Mouse (Mus musculus): Measurements from ENCODE around the gene Ak5. TPM values are rescaled to one million over a fixed set of nuclear protein-coding genes. Genes with fewer than 3 reads are reported as not detected.
A peak's percentile ranks its signal among the peaks of the same experiment; 100 is the strongest.

The Ak5 gene
- polyA plus RNA-seq, 1 experiment from 2014 or later, result 3.1 TPM

DNA sequence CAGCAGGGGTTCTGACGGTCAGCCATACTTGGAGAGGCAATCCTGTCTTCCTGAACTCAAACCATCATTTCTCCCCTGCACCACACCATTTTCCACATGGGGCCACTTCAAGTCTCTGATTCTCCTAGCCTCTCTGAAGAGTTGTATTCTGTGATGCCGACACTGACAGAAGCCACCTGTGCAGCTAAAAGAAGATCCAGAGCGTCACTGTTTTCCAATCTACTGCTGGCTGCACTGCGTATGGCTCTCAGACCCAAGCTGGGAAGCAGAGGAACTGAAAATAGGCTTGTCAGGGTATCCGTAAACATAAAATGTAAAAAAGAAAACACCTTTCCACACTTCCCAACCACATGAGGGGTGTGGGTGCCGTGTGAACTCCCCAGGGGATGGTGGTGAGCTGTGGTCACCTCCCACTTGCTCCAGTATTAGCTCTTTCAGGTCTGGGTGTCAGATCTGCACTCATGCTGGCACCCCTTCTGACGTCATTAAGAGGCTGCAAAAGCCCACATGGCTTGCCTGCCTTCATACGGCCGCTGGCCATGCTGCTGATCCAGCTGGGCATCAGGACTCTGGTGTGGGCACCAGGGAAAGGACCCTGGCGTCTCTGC, 88.1 kb downstream of the Ak5 start:
- H3K9ac ChIP-seq, result no peak overlapping the region
- no peak overlapping the region for H3K4me2 ChIP-seq
- H3K4me1 ChIP-seq, result no peaks in the 10 kb centered on the region
- no peaks in the 10 kb centered on the region for H3K27me3 ChIP-seq (replicated peaks)
- WGBS, result 52% methylated on average over 10 of the region's 10 CpGs
- no peaks in the 10 kb centered on the region for H3K36me3 ChIP-seq
- H3K9me3 ChIP-seq, result no peaks in the 10 kb centered on the region
- no peak overlapping the region for H3K4me3 ChIP-seq (replicated peaks)
- H3K27ac ChIP-seq, result no peak overlapping the region
- no peak for ATAC-seq (ENCODE audit: insufficient read depth, low FRiP score, low read depth)

DNA sequence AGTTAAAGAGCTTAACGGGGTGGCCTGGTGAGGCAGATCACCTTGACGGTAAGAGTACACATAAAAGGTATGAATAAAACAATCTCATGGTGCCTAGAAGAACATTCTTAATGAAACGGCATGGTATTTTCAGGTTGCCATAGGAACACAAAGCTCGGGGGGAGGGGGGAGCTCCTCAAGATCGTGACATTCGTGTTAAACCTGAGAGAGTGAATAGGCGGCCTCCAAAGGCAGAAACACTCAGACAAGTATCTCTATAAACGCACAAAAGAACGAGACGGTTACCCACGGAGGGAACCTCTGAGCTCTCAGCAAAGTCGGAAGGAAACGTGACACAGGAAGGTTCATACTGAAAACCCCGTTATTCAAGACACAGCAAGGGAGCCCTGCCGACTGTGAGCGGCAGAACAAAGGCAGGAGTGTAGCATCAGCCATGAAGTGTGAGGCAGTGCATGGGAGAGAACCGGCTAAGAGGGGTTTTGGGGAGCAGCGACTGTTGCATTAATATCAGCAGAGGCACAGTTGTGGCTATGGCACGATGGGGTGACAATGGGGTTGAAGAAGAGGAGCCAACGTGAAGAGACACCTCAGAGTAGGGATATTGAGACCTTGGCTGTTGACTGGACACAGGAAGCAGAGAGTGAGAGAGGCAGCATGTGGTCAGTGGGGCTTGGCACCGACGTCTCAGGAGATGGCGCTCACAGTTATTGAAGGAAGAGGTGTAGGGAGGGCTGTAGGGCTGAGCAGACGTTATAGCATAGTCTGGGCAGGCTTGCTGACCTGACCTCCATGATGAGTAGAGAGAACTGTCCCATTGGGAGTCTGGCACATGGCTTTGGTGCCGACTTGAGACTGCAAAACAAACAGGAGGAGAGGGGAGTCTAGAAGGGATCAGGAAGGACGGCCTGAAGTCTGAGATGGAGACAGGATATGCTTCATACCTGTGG, 89.6 kb downstream of the Ak5 start:
- H3K27me3 ChIP-seq (replicated peaks), result no peaks in the 10 kb centered on the region
- no peak overlapping the region for H3K4me2 ChIP-seq
- H3K4me1 ChIP-seq, result no peaks in the 10 kb centered on the region
- no peak overlapping the region for H3K9ac ChIP-seq
- no peaks in the 10 kb centered on the region for H3K36me3 ChIP-seq
- 70% methylated on average over 26 of the region's 26 CpGs for WGBS
- no peak overlapping the region for H3K27ac ChIP-seq
- ATAC-seq (ENCODE audit: insufficient read depth, low FRiP score, low read depth), result no peak
- H3K9me3 ChIP-seq, result no peaks in the 10 kb centered on the region
- H3K4me3 ChIP-seq (replicated peaks), result no peak overlapping the region

DNA sequence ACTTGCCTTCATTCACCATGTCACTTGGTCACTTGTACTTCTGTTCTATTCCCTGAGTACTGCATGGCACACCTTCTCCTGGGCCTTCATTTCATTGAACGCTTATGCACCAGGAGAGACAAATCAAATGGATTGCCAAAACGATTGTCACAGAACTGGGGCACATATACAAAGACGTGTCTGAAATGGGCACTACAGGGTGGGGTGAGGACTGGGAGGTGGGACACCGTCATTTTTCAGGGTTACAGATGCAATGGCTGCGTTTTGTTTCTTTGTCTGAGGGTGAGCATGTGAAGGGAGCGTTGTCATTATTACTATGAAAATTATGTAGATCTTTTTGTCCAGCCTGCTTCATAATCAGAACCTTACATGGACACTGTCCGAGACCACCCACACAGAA, 90.4 kb downstream of the Ak5 start:
- no peak overlapping the region for H3K9ac ChIP-seq
- no peak overlapping the region for H3K27ac ChIP-seq
- H3K4me1 ChIP-seq, result no peaks in the 10 kb centered on the region
- no peaks in the 10 kb centered on the region for H3K36me3 ChIP-seq
- no peak for ATAC-seq (ENCODE audit: insufficient read depth, low FRiP score, low read depth)
- 79% methylated on average over 7 of the region's 7 CpGs for WGBS
- H3K4me3 ChIP-seq (replicated peaks), result no peak overlapping the region
- H3K4me2 ChIP-seq, result no peak overlapping the region
- H3K9me3 ChIP-seq, result no peaks in the 10 kb centered on the region
- no peaks in the 10 kb centered on the region for H3K27me3 ChIP-seq (replicated peaks)

DNA sequence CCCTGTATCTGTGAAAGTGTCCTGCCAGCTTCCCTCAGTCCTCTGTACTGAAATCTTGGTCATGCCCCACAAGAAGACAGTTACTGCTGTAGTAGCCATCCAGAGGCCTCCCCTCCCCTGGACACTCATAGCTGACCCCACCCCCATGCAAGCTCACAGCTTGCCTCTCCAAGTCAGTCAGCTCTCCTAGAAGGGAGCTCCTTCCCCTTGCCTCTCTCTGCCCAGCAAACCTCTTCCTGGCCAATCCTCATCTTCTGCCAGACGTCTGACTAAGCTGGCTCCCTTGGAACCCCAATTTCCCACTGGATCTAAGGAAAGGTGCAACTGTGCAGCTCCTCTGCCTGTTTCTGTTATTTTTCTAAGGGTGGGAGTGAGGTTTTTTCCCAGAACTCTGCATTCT, 90.9 kb downstream of the Ak5 start:
- Histone ChIP-seq H3K4me3 (replicated peaks) (no peak overlapping the region), H3K4me2 (no peak overlapping the region), H3K36me3 (no peaks in the 10 kb centered on the region), H3K4me1 (no peaks in the 10 kb centered on the region), H3K27ac (no peak overlapping the region), H3K9ac (no peak overlapping the region), H3K27me3 (replicated peaks) (no peaks in the 10 kb centered on the region), H3K9me3 (no peaks in the 10 kb centered on the region)
- 57% methylated on average over 1 of the region's 1 CpGs for WGBS
- no peak for ATAC-seq (ENCODE audit: insufficient read depth, low FRiP score, low read depth)

DNA sequence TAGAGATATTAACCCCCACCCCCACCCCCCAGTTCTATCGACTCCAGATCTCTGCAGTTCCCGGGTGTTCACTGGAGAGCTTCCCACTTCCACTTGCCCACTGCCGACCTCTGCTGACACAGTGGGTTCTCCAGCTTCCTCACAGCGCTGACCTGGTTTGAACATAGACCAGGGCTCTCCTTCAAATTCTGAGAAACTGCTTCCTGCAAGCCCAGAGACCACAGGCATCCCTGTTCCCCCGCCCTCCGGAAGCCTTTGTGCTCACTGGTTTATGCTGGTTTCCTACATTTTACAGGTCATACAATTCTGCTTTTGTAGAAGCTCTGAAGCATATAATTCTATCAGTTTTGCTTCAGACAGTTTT, 98.9 kb downstream of the Ak5 start:
- Histone ChIP-seq H3K9ac (no peak overlapping the region), H3K4me3 (replicated peaks) (no peak overlapping the region), H3K27me3 (replicated peaks) (no peaks in the 10 kb centered on the region), H3K4me2 (peak overlapping the region; percentile 21), H3K4me1 (peaks cover 11% of the 10 kb centered on the region), H3K36me3 (no peaks in the 10 kb centered on the region), H3K27ac (peak overlapping the region; percentile 61), H3K9me3 (no peaks in the 10 kb centered on the region)
- 16% methylated on average over 6 of the region's 6 CpGs for WGBS
- peak; percentile 65; the same call in 1 of the 2 replicates for ATAC-seq (ENCODE audit: insufficient read depth, low FRiP score, low read depth)

GRCm38 (mm10) chr3:152568455-152569241, 99.5 kb downstream of the Ak5 start:
- Histone ChIP-seq H3K4me1 (peaks cover 11% of the 10 kb centered on the region), H3K4me3 (replicated peaks) (no peak overlapping the region), H3K36me3 (no peaks in the 10 kb centered on the region), H3K27ac (peak overlapping the region; percentile 61), H3K9me3 (no peaks in the 10 kb centered on the region), H3K4me2 (peak overlapping the region; percentile 21), H3K27me3 (replicated peaks) (no peaks in the 10 kb centered on the region), H3K9ac (no peak overlapping the region)
- peak; percentile 68 for ATAC-seq (ENCODE audit: insufficient read depth, low FRiP score, low read depth)
- WGBS, result 40% methylated on average over 9 of the region's 9 CpGs

DNA sequence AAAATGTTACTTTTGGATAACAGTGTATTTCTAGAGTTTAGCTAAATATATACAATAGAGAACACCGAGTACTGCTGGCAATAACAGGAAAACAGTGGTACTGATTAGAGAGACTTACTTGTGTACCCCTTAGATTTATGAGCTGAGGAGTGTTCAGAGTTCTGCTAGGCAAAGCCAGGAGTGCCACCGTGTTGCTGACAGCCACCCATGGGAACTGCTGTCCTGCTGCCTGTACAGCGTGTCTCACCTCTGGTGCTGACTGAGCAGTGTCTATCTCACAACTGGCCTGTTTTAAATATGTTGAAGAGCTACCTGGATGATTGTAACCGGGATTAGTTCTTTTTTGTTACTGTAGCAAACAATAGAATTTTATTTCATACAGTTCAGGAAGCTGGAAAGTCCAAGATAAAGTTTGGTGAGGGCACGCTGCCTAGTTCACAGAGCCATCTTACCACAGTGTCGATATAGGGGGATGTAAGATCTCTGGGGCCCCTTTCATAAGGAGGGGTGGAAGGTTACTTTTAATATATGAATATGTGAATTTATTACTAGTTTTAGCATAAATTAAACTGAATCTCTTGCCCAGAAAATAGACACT, 103.5 kb downstream of the Ak5 start:
- Histone ChIP-seq H3K36me3 (no peaks in the 10 kb centered on the region), H3K4me3 (replicated peaks) (no peak overlapping the region), H3K4me1 (peaks cover 11% of the 10 kb centered on the region), H3K27me3 (replicated peaks) (no peaks in the 10 kb centered on the region), H3K4me2 (no peak overlapping the region), H3K9me3 (no peaks in the 10 kb centered on the region), H3K27ac (no peak overlapping the region), H3K9ac (no peak overlapping the region)
- 66% methylated on average over 6 of the region's 6 CpGs for WGBS
- no peak for ATAC-seq (ENCODE audit: insufficient read depth, low FRiP score, low read depth)

DNA sequence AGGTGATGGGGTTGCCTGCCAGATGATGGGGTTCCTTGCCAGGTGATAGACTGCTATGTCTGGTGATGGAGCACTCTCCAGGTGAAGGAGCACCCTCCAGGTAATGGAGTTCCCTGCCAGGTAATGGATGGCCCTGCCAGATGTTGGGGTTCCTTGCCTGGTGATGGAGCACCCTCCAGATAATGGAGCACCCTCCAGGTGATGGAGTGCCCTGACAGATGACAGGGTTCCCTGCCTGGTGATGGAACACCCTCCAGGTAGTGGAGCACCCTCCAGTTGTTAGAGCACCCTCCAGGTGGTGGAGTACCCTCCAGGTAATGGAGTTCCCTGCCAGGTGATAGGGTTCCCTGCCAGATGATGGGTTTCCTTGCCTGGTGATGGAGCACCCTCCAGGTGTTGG, 104.3 kb downstream of the Ak5 start:
- no peak overlapping the region for H3K9ac ChIP-seq

DNA sequence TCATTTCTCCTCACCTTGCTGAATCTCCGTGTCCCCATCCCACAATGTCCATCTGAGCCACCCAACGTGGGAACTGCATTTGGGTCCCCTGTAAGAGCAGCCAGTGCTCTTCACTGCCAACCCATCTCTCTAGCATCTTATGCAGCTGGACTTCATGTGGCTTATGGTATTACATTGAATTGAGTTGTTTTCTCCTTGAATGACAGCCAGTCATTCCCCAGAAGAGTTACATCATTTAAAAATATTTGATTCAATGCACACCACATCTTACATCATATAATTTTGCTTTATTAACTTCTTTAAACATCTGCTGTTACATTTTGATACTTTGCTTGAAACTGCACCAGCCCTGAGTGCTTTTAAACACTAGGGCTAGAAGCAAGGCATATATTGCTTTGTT, 106.5 kb downstream of the Ak5 start:
- no peaks in the 10 kb centered on the region for H3K27me3 ChIP-seq (replicated peaks)
- H3K36me3 ChIP-seq, result no peaks in the 10 kb centered on the region
- no peaks in the 10 kb centered on the region for H3K9me3 ChIP-seq
- no peak overlapping the region for H3K27ac ChIP-seq
- 79% methylated on average over 2 of the region's 2 CpGs for WGBS
- H3K4me1 ChIP-seq, result no peaks in the 10 kb centered on the region
- H3K4me2 ChIP-seq, result no peak overlapping the region
- no peak overlapping the region for H3K9ac ChIP-seq
- no peak for ATAC-seq (ENCODE audit: insufficient read depth, low FRiP score, low read depth)
- H3K4me3 ChIP-seq (replicated peaks), result no peak overlapping the region

More for the DNA sequence above, 104.3 kb downstream of the Ak5 start:
- Histone ChIP-seq H3K36me3 (no peaks in the 10 kb centered on the region), H3K9me3 (no peaks in the 10 kb centered on the region), H3K4me2 (no peak overlapping the region), H3K4me3 (replicated peaks) (no peak overlapping the region), H3K27me3 (replicated peaks) (no peaks in the 10 kb centered on the region), H3K4me1 (peaks cover 5% of the 10 kb centered on the region), H3K27ac (no peak overlapping the region)
- no peak; the same call in 1 of the 2 replicates for ATAC-seq (ENCODE audit: insufficient read depth, low FRiP score, low read depth)

DNA sequence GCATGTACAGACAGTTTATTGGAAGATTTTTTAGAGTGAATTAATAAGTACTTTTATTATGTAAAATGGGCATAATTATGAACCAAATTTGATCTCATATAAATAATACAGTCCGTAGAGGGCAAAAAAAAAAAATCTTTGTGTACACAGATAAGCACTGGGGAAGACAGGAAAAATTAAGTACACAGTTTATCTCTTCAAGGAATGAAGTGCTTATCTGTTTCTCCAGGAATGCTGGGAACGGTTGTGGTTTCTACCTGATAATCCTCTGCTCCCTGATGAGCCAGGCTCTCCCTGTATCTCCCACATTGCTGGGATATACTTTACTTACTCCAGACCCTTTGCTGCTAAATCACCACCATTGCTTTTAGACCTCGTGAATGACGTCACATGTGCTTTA, 108.9 kb downstream of the Ak5 start:
- Histone ChIP-seq H3K9me3 (no peaks in the 10 kb centered on the region), H3K27me3 (replicated peaks) (no peaks in the 10 kb centered on the region), H3K36me3 (no peaks in the 10 kb centered on the region), H3K4me1 (0 out of 2 replicates have a peak, but pooled peaks cover 4% of the 10 kb centered on the region), H3K27ac (no peak overlapping the region), H3K4me3 (replicated peaks) (no peak overlapping the region), H3K9ac (no peak overlapping the region), H3K4me2 (no peak overlapping the region)
- 32% methylated on average over 4 of the region's 4 CpGs for WGBS
- ATAC-seq (ENCODE audit: insufficient read depth, low FRiP score, low read depth), result no peak

DNA sequence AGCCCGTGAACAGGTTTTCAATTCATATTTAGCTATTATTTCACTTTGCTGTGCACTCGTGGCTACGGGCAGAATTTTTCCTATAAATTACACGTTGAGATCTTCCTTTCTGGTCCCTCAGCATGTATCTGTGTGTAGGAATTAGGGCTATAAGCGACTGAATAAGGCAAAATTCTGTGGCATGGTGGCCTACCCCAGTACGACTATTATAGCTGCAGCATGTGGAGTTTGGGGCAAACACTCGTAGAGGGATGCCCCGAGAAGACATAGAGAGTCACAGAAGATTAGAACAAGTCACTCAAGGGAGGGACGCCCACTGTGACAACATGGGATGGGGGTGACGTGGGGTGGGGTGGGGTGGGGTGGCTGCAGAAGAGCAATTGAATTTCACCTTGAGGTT, 110.1 kb downstream of the Ak5 start:
- H3K9ac ChIP-seq, result no peak overlapping the region
- H3K36me3 ChIP-seq, result no peaks in the 10 kb centered on the region
- H3K4me1 ChIP-seq, result 0 out of 2 replicates have a peak, but pooled peaks cover 4% of the 10 kb centered on the region
- no peak overlapping the region for H3K4me3 ChIP-seq (replicated peaks)
- H3K9me3 ChIP-seq, result no peaks in the 10 kb centered on the region
- no peaks in the 10 kb centered on the region for H3K27me3 ChIP-seq (replicated peaks)
- WGBS, result 57% methylated on average over 10 of the region's 10 CpGs
- no peak for ATAC-seq (ENCODE audit: insufficient read depth, low FRiP score, low read depth)
- 0 out of 2 replicates have a peak overlapping the region, but pooled peaks have one; percentile 10 for H3K4me2 ChIP-seq
- no peak overlapping the region for H3K27ac ChIP-seq

Data from stomach, embryonic 15.5 days (tissue).